Mouse (Mus musculus): Measurements from ENCODE around the gene Gm20605. TPM values are rescaled to one million over a fixed set of nuclear protein-coding genes. Genes with fewer than 3 reads are reported as not detected.
A peak's percentile ranks its signal among the peaks of the same experiment; 100 is the strongest.

The Gm20605 gene
- total RNA-seq (2021) (1 to 10 TPM; 6.4 to 7.4 TPM), polyA plus RNA-seq (2012; rRNA removed) (30.4 and 31.4 TPM in 2 replicates)
- long read RNA-seq, full-length matches to known transcripts: 1 of 6 reads
- long read RNA-seq, partial matches to known transcripts: 1 of 6 reads
- long read RNA-seq, other reads (novel, unspliced or antisense): 4 of 6 reads

- DNase-seq: peak; percentile 100
Observed at GRCm38 (mm10) chr5:137628498-137629305, at the start of gene Gm20605, which contains the start of the genes Fbxo24 and Lrch4. Gene Gm20605, plus strand, starts transcription at chr5:137629175. Gene Fbxo24, minus strand, starts transcription at chr5:137629002. Gene Lrch4, plus strand, starts transcription at chr5:137629121.

GRCm38 (mm10) chr5:137580246-137580645 lies 48.7 kb upstream of the Gm20605 start:
- peak; percentile 45 for DNase-seq

GRCm38 (mm10) chr5:137582702-137583101 lies 46.3 kb upstream of the Gm20605 start:
- no peak for DNase-seq

GRCm38 (mm10) chr5:137583670-137584169 lies 45.3 kb upstream of the Gm20605 start:
- DNase-seq: no peak

- peak; percentile 82 for DNase-seq
Observed at GRCm38 (mm10) chr5:137584976-137585375, 44.0 kb upstream of the Gm20605 start.

GRCm38 (mm10) chr5:137590507-137590906 lies 38.5 kb upstream of the Gm20605 start:
- no peak for DNase-seq

GRCm38 (mm10) chr5:137595921-137596320 lies 33.1 kb upstream of the Gm20605 start:
- DNase-seq: no peak

GRCm38 (mm10) chr5:137596601-137597261 lies 32.2 kb upstream of the Gm20605 start:
- DNase-seq: no peak

GRCm38 (mm10) chr5:137597625-137598024 lies 31.4 kb upstream of the Gm20605 start:
- no peak for DNase-seq

GRCm38 (mm10) chr5:137598100-137598826 lies 30.7 kb upstream of the Gm20605 start:
- DNase-seq: no peak

GRCm38 (mm10) chr5:137599600-137599999 lies 29.4 kb upstream of the Gm20605 start:
- DNase-seq: no peak

- no peak for DNase-seq
Observed at GRCm38 (mm10) chr5:137600281-137600618, 28.7 kb upstream of the Gm20605 start.

GRCm38 (mm10) chr5:137600619-137601364 lies 28.2 kb upstream of the Gm20605 start, which contains the start of gene Mospd3:
Gene Mospd3, minus strand, starts transcription at chr5:137601058.
- DNase-seq: peak; percentile 96

GRCm38 (mm10) chr5:137601365-137601729 lies 27.6 kb upstream of the Gm20605 start:
- no peak for DNase-seq

- DNase-seq: peak; percentile 25
Observed at GRCm38 (mm10) chr5:137607860-137608653, 20.9 kb upstream of the Gm20605 start.

- DNase-seq: no peak
Observed at GRCm38 (mm10) chr5:137608654-137609190, 20.3 kb upstream of the Gm20605 start.

GRCm38 (mm10) chr5:137609292-137609691 lies 19.7 kb upstream of the Gm20605 start:
- no peak for DNase-seq

- DNase-seq: no peak
Observed at GRCm38 (mm10) chr5:137610056-137610455, 18.9 kb upstream of the Gm20605 start.

GRCm38 (mm10) chr5:137610548-137611244 lies 18.3 kb upstream of the Gm20605 start:
- DNase-seq: peak; percentile 92

- peak; percentile 87 for DNase-seq
Observed at GRCm38 (mm10) chr5:137611245-137611602, 17.8 kb upstream of the Gm20605 start.
